Mouse (Mus musculus): ENCODE data around the gene Sft2d1. TPM values are rescaled to one million over a fixed set of nuclear protein-coding genes. Genes with fewer than 3 reads are reported as not detected.

Gene Sft2d1
- polyA plus RNA-seq, 1 experiment from 2014 or later: 113 TPM

DNA sequence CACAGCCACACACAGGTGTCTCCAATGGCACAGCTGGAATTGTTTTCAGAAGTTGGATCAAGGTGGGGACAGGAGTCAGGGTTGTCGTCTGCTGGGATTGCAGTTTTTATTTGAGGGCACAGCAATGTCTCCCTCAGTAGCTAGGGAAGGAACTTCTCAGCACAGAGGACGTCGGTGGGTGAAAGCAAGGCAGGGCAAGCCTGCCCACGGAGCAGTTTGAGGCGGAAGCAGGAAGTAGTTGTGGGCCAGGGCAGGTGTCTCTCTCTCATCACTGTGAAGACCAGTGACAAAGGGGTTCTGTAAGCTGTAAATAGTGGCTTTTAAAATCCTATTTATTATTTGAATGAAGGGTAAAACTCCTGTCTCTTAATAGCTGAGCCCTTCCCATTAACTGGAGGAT, 31.8 kb downstream of the Sft2d1 start:
- ATAC-seq: no peak
- WGBS: 38% methylated on average over 5 of the region's 5 CpGs
- H3K4me1 ChIP-seq: peaks cover 34% of the 10 kb centered on the region

DNA sequence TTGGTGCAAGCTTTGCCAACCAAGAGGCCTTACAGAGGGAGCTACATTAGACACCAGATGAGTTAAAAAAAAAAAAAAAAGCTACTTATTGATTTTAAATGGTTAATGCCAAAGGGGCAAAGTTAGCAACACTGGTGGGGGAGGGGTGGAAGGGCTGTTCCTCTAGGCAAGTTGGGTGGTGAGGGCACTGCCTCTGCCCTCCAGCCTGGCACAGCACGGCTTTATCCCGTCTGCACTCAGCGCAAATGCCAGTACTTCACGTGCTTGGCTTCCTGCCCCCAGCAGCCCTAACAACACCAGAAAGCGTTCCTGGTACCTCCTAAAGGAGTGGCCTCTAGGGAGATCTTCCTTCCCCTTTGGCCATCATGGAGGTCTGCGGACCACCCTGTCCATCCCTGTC, 32.5 kb downstream of the Sft2d1 start:
- peak overlapping the region; percentile 6; the same call in 1 of the 2 replicates for H3K4me2 ChIP-seq
- no peak overlapping the region for H3K4me3 ChIP-seq
- peaks cover 30% of the 10 kb centered on the region for H3K27me3 ChIP-seq
- no peaks in the 10 kb centered on the region for H3K36me3 ChIP-seq (ENCODE audit: poor library complexity, severe bottlenecking)
- no peaks in the 10 kb centered on the region for H3K9me3 ChIP-seq (replicated peaks)
- H3K9ac ChIP-seq: no peak overlapping the region
- 82% methylated on average over 6 of the region's 6 CpGs for WGBS
- ATAC-seq: no peak
- H3K27ac ChIP-seq: no peak overlapping the region
- peaks cover 34% of the 10 kb centered on the region for H3K4me1 ChIP-seq

More for the DNA sequence above, 31.8 kb downstream of the Sft2d1 start:
- Histone ChIP-seq H3K4me2 (peak overlapping the region; percentile 97), H3K9ac (peak overlapping the region; percentile 1; the same call in 1 of the 2 replicates), H3K36me3 (ENCODE audit: poor library complexity, severe bottlenecking) (no peaks in the 10 kb centered on the region), H3K27me3 (peaks cover 30% of the 10 kb centered on the region), H3K9me3 (replicated peaks) (no peaks in the 10 kb centered on the region), H3K27ac (no peak overlapping the region), H3K4me3 (no peak overlapping the region)

DNA sequence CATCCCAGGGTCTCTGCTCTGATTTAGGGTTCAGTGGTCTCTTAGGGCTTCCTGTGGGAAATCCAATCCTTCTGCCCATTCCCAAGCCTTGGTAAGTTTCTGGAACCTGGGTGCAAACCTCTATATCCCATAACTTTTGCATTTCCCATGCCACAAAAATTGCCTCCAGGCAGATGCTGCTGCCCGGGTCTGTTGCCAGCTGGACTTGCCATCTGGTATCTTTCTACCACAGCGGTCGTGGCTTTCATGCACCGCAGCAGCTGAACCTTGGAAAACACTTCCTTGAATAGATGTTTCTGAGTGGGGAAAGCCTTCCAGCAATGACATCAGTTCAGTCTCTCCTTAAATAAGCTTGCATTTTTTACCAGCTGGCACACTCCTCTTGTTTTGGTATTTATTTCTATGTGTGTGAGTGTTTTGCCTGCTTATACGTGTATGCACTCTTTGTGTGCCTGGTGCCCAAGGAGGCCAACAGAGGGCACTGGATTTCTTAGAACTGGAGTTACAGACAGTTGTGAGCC, 36.9 kb downstream of the Sft2d1 start:
- Histone ChIP-seq H3K4me1 (peaks cover 11% of the 10 kb centered on the region; the same call in 1 of the 2 replicates), H3K4me2 (no peak overlapping the region), H3K9ac (no peak overlapping the region), H3K9me3 (replicated peaks) (no peaks in the 10 kb centered on the region), H3K27ac (no peak overlapping the region), H3K27me3 (no peaks in the 10 kb centered on the region), H3K4me3 (no peak overlapping the region), H3K36me3 (ENCODE audit: poor library complexity, severe bottlenecking) (no peaks in the 10 kb centered on the region)
- no peak for ATAC-seq
- 76% methylated on average over 5 of the region's 5 CpGs for WGBS

DNA sequence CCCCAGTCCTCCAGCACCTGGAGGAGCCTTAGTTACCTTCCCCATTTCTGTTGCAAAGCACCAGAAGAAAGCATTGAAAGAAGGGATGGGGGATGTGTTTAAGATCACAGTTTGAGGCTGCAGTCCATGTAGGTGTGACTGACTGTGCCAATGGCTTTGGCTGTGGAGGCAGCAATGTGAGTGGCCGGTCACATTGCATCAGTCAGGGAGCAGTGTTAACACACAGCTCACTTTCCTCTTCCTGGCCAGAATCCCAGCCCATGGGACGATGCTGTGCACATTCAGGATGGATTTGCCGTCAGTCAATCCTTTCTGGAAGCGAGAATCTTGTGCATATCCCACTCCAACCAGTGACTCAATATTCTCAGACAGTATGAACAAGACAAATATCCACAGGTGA, 38.0 kb downstream of the Sft2d1 start:
- 96% methylated on average over 4 of the region's 4 CpGs for WGBS
- Histone ChIP-seq H3K4me2 (no peak overlapping the region), H3K4me3 (no peak overlapping the region), H3K9me3 (replicated peaks) (no peaks in the 10 kb centered on the region), H3K36me3 (ENCODE audit: poor library complexity, severe bottlenecking) (no peaks in the 10 kb centered on the region), H3K27me3 (no peaks in the 10 kb centered on the region), H3K27ac (no peak overlapping the region), H3K9ac (no peak overlapping the region), H3K4me1 (peaks cover 6% of the 10 kb centered on the region; the same call in 1 of the 2 replicates)
- no peak for ATAC-seq

GRCm38 (mm10) chr17:8351088-8351487, 40.2 kb downstream of the Sft2d1 start:
- Histone ChIP-seq H3K4me1 (peaks cover 6% of the 10 kb centered on the region; the same call in 1 of the 2 replicates), H3K4me2 (no peak overlapping the region), H3K27ac (no peak overlapping the region), H3K36me3 (ENCODE audit: poor library complexity, severe bottlenecking) (no peaks in the 10 kb centered on the region), H3K27me3 (no peaks in the 10 kb centered on the region), H3K4me3 (no peak overlapping the region), H3K9ac (no peak overlapping the region), H3K9me3 (replicated peaks) (no peaks in the 10 kb centered on the region)
- ATAC-seq: no peak
- WGBS: 22% methylated on average over 7 of the region's 7 CpGs

DNA sequence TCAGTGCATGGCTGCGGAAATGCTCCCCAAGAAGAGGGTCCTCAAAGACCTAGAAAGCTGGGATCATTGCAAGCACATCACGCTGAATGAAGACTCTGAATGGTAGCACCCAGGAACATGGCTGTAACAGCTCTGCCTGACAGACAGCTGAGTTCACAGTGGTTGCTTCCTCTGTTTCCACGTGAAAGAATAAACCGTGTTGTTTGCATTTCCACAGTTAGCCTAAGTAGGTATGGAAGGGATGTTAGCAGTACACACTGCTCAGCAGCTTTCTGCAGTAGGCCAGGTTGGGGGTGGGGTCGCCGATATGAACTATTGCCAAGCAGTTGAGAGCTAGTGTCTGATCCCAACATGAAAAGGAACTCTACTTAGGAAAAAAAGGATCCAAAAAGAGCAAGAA, 44.8 kb downstream of the Sft2d1 start, which contains the start of gene T2:
TSS of gene T2 (plus strand) at position 301 of the 400 bp plus-strand sequence.
- Histone ChIP-seq H3K9me3 (replicated peaks) (no peaks in the 10 kb centered on the region), H3K4me2 (no peak within 1 kb of the TSS), H3K4me3 (no peak within 1 kb of the TSS), H3K4me1 (peaks cover 6% of the 10 kb centered on the region; the same call in 1 of the 2 replicates), H3K27me3 (no peaks in the 10 kb centered on the region), H3K27ac (no peak within 1 kb of the TSS), H3K36me3 (ENCODE audit: poor library complexity, severe bottlenecking) (no peaks in the 10 kb centered on the region), H3K9ac (no peak within 1 kb of the TSS)
- ATAC-seq: no peak
- WGBS: 87% methylated on average over 6 of the region's 6 CpGs

DNA sequence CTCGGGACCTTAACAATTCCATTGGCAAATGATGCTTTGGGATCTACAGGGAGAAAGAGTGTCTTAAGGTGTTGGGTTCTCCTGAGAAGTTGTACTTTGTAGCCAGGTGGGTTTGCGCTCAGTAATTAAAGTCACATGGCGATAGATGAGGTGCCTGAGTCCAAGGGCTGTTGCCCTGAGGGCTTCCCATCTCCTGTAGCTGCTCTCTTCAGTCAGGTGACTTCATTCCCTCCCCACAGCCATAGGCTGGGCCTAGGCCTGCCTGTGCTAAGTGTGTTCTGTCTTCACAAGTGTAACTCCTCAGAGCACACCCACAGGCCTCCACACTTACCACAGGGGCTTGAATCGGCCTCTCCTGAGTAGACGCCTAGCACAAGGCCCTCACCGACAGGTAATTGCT, 46.6 kb downstream of the Sft2d1 start:
- H3K36me3 ChIP-seq (ENCODE audit: poor library complexity, severe bottlenecking): no peaks in the 10 kb centered on the region
- no peak overlapping the region for H3K4me3 ChIP-seq
- no peak overlapping the region for H3K4me2 ChIP-seq
- 86% methylated on average over 6 of the region's 6 CpGs for WGBS
- H3K27ac ChIP-seq: no peak overlapping the region
- H3K27me3 ChIP-seq: no peaks in the 10 kb centered on the region
- H3K4me1 ChIP-seq: peaks cover 8% of the 10 kb centered on the region; the same call in 1 of the 2 replicates
- no peaks in the 10 kb centered on the region for H3K9me3 ChIP-seq (replicated peaks)
- no peak overlapping the region for H3K9ac ChIP-seq
- no peak for ATAC-seq

GRCm38 (mm10) chr17:8360876-8361275, 50.0 kb downstream of the Sft2d1 start:
- Histone ChIP-seq H3K27ac (no peak overlapping the region), H3K36me3 (ENCODE audit: poor library complexity, severe bottlenecking) (no peaks in the 10 kb centered on the region), H3K4me3 (no peak overlapping the region), H3K9me3 (replicated peaks) (no peaks in the 10 kb centered on the region), H3K27me3 (no peaks in the 10 kb centered on the region), H3K4me1 (peaks cover 8% of the 10 kb centered on the region; the same call in 1 of the 2 replicates), H3K9ac (no peak overlapping the region), H3K4me2 (no peak overlapping the region)
- 86% methylated on average over 5 of the region's 5 CpGs for WGBS
- 0 out of 2 replicates have a peak, but pooled peaks have one; percentile 6 for ATAC-seq

DNA sequence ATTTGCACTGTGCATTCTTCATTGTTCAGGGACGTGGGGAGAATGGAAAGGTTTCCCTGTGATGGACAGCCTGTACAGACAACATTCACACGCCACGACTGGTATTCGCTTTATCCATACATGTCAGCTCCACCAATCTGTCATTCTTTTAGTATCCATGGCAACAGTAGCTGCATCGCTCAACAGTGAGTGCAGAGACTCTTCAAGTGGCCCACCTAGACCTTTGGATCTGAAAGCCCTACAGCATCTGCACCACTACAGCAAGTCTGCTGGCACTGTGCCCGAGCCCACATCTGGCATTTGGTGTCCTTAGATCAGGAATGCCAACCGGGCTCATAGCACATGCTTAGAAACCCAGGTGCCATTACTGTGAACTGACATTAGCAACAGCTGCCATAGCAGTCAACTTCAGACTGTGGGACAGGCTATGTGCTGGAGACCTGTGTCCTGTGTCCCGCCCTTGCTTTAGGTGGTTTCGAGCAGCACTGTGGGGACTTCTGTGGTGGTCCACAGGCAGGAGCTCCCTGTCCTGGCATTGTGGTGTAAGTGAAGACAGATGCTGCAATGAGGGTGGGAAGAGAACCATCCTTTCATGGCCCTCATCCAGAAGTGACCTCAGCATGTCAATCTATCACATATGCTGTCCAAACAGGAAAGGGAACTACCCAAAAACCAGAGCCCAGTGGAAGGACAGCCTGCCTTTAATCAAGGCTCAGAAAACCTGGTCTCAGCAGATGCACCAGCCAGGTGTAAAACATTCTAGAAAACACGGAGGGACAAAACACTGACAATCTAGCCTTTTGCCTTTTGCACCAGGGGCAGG, 50.6 kb downstream of the Sft2d1 start:
- no peaks in the 10 kb centered on the region for H3K9me3 ChIP-seq (replicated peaks)
- 64% methylated on average over 10 of the region's 10 CpGs for WGBS
- H3K4me1 ChIP-seq: peaks cover 14% of the 10 kb centered on the region
- no peak overlapping the region for H3K4me3 ChIP-seq
- ATAC-seq: peak; percentile 51
- no peaks in the 10 kb centered on the region for H3K36me3 ChIP-seq (ENCODE audit: poor library complexity, severe bottlenecking)
- no peak overlapping the region for H3K4me2 ChIP-seq
- H3K9ac ChIP-seq: no peak overlapping the region
- no peak overlapping the region for H3K27ac ChIP-seq
- no peaks in the 10 kb centered on the region for H3K27me3 ChIP-seq

- peak overlapping the region; percentile 19; the same call in 1 of the 2 replicates for H3K4me3 ChIP-seq
These were observed 56.9 kb downstream of the Sft2d1 start for GRCm38 (mm10) chr17:8367514-8368480.

DNA sequence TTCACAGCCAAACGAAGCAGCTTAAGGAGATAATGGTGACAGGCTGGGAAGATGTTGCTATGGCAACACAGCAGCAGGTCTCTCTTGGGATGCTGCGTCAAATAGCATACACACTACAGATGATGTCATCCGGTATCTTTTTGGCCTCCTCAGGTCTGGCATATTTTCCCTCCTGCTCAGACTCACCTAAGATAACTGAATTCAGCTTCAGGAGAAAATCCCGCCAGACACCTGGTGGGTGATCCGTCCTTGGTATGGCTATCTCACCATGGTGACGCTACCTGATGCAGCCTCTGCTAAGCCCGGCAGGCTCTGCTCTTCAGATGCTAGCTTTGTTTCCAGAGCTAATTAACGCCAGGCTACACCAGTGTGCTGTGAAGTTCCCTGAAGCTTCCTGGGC, 57.7 kb downstream of the Sft2d1 start:
- peak; percentile 75 for ATAC-seq
- Histone ChIP-seq H3K36me3 (ENCODE audit: poor library complexity, severe bottlenecking) (no peaks in the 10 kb centered on the region), H3K27me3 (no peaks in the 10 kb centered on the region), H3K4me2 (peak overlapping the region; percentile 54), H3K27ac (peak overlapping the region; percentile 99), H3K4me3 (0 out of 2 replicates have a peak overlapping the region, but pooled peaks have one; percentile 10), H3K9me3 (replicated peaks) (no peaks in the 10 kb centered on the region), H3K4me1 (peaks cover 70% of the 10 kb centered on the region), H3K9ac (peak overlapping the region; percentile 34)
- 5% methylated on average over 7 of the region's 8 CpGs for WGBS

More at GRCm38 (mm10) chr17:8367514-8368480, 56.9 kb downstream of the Sft2d1 start:
- Histone ChIP-seq H3K9me3 (replicated peaks) (no peaks in the 10 kb centered on the region), H3K9ac (peak overlapping the region; percentile 61), H3K36me3 (ENCODE audit: poor library complexity, severe bottlenecking) (no peaks in the 10 kb centered on the region), H3K4me1 (peaks cover 65% of the 10 kb centered on the region), H3K27me3 (no peaks in the 10 kb centered on the region), H3K27ac (peak overlapping the region; percentile 99), H3K4me2 (peak overlapping the region; percentile 54)
- 5% methylated on average over 20 of the region's 20 CpGs for WGBS
- peak; percentile 61 for ATAC-seq

Data from forebrain, embryonic 13.5 days (tissue).